Mouse (Mus musculus) heart, postnatal 0 days (tissue): Measurements from ENCODE around the gene Cfap54. TPM values are rescaled to one million over a fixed set of nuclear protein-coding genes. Genes with fewer than 3 reads are reported as not detected.
A peak's percentile ranks its signal among the peaks of the same experiment; 100 is the strongest.

Experiments used
- ATAC-seq: fragments of 200-750 bp; cut with Nextera tagmentation; 2 replicates; pipeline ENCODE4 v1.8.0; 2017; ENCODE audit warnings: low read depth, moderate number of reproducible peaks, moderate library complexity; ENCODE audit not compliant: insufficient read depth
- DNase-seq: peaks from one replicate; pipeline ENCODE4 v3.0.0-alpha.2; 2016; ENCODE audit warnings: low spot score
- H3K27ac ChIP-seq: fragments of 300-500 bp; sonication (generic); 2 replicates; pipeline ENCODE4 v1.5.1; 2014; ENCODE audit warnings: low read depth, mild to moderate bottlenecking
- H3K27me3 ChIP-seq: fragments of 300-500 bp; sonication (generic); 2 replicates; pipeline ENCODE4 v1.6.1; 2014; ENCODE audit warnings: low read length, mixed read lengths; ENCODE audit not compliant: control insufficient read depth, insufficient read depth
- H3K36me3 ChIP-seq: fragments of 300-500 bp; sonication (generic); replicated peaks from 2 replicates; pipeline ENCODE4 v1.6.1; 2014; ENCODE audit warnings: low read length, mixed read lengths; ENCODE audit not compliant: control insufficient read depth, insufficient read depth
- H3K4me1 ChIP-seq: fragments of 300-500 bp; sonication (generic); 2 replicates; pipeline ENCODE4 v1.6.1; 2014; ENCODE audit warnings: antibody characterized with exemption; ENCODE audit not compliant: control insufficient read depth, insufficient read depth
- H3K4me2 ChIP-seq: fragments of 300-500 bp; sonication (generic); 2 replicates; pipeline ENCODE4 v1.6.1; 2014; ENCODE audit warnings: low read depth, mild to moderate bottlenecking, low read length, moderate library complexity
- H3K4me3 ChIP-seq: fragments of 300-500 bp; sonication (generic); 2 replicates; pipeline ENCODE4 v1.5.1; 2014; ENCODE audit warnings: low read depth, low read length
- H3K9ac ChIP-seq: fragments of 300-500 bp; sonication (generic); replicated peaks from 2 replicates; pipeline ENCODE4 v1.6.1; 2014; ENCODE audit warnings: low read depth, low read length, mixed read lengths
- H3K9me3 ChIP-seq: fragments of 300-500 bp; sonication (generic); replicated peaks from 2 replicates; pipeline ENCODE4 v1.6.1; 2016; ENCODE audit warnings: low read length; ENCODE audit not compliant: control insufficient read depth
- CTCF ChIP-seq: IDR thresholded peaks from 2 replicates; pipeline ENCODE4 v1.5.1; 2016; ENCODE audit warnings: antibody characterized with exemption, control low read depth, low read depth
- EP300 ChIP-seq: IDR thresholded peaks from 2 replicates; pipeline ENCODE4 v1.6.1; 2016; ENCODE audit warnings: antibody characterized with exemption, low read depth
- WGBS: fragments of 180-500 bp; shearing (Covaris S2); extraction: QIAGEN DNeasy Blood & Tissue Kit; methylation state at CpG from one replicate; pipeline ENCODE4 v1.1.7; 2014; 5-methylcytosine and 5-hydroxymethylcytosine counted together
- polyA plus RNA-seq: library from polyadenylated mRNA; unstranded; fragments of >200 nt; fragmentation: Nextera tagmentation; extraction: Ambion mirVana; gene quantifications from 2 replicates; pipeline ENCODE4 v1.2.1, GENCODE M21; 2015
- total RNA-seq: library from RNA; depleted of rRNA; stranded (reverse); fragments of >200 nt; gene quantifications from 2 replicates; pipeline ENCODE4 v1.2.3, GENCODE M21; 2014; ENCODE audit warnings: low replicate concordance

The Cfap54 gene
- total and polyA plus RNA-seq, 2 experiments from 2014 or later, result 0.22 TPM; not detected in 1

DNA sequence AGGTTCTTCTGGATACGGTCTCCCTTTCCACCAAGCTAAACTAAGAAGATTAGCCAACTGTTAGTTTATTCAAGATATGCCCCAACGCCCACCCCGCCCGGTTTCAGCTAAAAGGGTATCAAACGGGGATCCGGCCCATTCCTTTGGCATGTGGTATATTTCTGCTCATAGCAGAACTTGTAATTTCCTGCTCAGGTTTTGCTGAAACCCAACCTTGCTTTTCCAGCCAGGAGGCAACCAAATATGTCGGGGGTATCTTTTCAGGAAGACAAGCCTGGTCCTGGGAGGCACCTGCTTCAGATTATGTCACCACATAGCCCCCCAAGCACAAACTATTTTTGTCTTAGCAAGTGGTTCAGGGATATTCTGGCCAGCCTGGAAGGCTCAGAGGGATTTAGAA, 6.1 kb upstream of the Cfap54 start:
- H3K9me3 ChIP-seq, result no peaks in the 10 kb centered on the region
- H3K27me3 ChIP-seq, result no peaks in the 10 kb centered on the region
- H3K36me3 ChIP-seq, result no peaks in the 10 kb centered on the region
- DNase-seq (no peak), ATAC-seq (no peak; the same call in 1 of the 2 replicates)
- H3K9ac ChIP-seq, result no peak overlapping the region
- H3K4me2 ChIP-seq, result no peak overlapping the region
- no peak overlapping the region for H3K4me3 ChIP-seq
- H3K4me1 ChIP-seq, result no peaks in the 10 kb centered on the region
- no peak overlapping the region for H3K27ac ChIP-seq
- TF ChIP-seq CTCF, result no peak
- no peak for TF ChIP-seq EP300
- WGBS, result 60% methylated on average over 7 of the region's 7 CpGs

DNA sequence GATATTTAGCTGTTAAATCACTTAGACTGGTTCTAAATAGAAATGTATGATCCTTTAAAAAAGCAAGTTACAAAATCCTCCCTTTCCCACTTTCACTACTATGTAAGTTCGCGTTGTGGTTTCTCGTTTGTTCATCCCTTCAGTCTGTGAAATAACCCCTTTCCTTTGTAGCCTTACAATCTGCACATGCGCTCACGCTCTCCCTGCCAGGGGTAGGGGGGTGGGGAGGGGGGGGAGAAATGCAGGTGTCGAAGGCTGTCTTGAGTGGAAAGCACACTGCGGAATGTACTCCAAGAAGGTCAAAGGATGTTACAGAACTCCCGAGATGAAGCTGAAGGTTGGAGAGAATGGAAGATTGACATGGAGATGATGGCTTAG, 2.5 kb upstream of the Cfap54 start:
- TF ChIP-seq EP300 (no peak), CTCF (no peak)
- no peaks in the 10 kb centered on the region for H3K27me3 ChIP-seq
- no peaks in the 10 kb centered on the region for H3K9me3 ChIP-seq
- H3K9ac ChIP-seq, result no peak overlapping the region
- no peak for DNase-seq
- no peak for ATAC-seq
- WGBS, result 69% methylated on average over 8 of the region's 8 CpGs
- no peaks in the 10 kb centered on the region for H3K36me3 ChIP-seq
- H3K27ac ChIP-seq, result no peak overlapping the region
- H3K4me2 ChIP-seq, result no peak overlapping the region
- H3K4me1 ChIP-seq, result peaks cover 5% of the 10 kb centered on the region; the same call in 1 of the 2 replicates
- H3K4me3 ChIP-seq, result no peak overlapping the region

DNA sequence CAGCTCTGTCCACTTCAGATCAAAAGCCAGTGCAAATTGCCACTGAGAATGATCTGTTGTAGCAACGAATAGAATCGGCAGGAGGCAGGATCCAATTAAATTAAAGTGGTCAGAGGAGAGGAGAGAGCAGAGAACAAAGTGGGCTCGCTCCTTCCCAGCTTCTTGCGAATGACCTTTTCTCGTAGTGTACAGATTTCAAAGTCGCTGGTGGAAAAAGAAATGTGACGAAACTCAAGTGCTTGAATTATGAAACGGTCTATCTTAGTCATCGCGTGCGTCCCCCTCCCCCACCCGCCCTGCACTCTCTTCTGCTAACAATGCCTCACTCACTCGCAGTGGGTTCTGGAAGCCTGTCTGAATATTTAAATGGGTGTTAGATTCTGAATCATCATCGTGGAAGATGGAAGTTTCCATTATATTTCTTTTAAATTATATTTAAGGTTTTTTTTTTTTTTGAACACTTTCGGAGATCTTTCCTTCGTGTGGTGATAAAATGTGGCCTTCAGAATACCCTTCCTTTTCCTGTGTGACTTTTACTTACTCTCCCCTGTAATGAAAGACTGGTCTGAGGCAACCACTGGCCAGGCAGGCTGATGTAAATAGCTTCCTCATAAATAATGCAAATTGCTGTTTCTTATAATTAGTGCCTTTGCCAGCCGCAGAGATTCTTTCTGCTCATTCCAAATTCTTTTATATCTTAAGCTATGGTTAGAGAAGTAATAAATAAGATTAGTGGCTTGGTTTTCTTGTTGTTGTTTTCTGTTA, 2.0 kb upstream of the Cfap54 start:
- H3K9ac ChIP-seq, result no peak overlapping the region
- DNase-seq, result no peak
- no peak overlapping the region for H3K27ac ChIP-seq
- WGBS, result 12% methylated on average over 17 of the region's 17 CpGs
- no peak for ATAC-seq
- H3K27me3 ChIP-seq, result no peaks in the 10 kb centered on the region
- peak overlapping the region; percentile 43 for H3K4me2 ChIP-seq
- H3K4me3 ChIP-seq, result peak overlapping the region; percentile 9; the same call in 1 of the 2 replicates
- TF ChIP-seq CTCF (no peak), EP300 (no peak)
- H3K9me3 ChIP-seq, result no peaks in the 10 kb centered on the region
- no peaks in the 10 kb centered on the region for H3K36me3 ChIP-seq
- peaks cover 5% of the 10 kb centered on the region; the same call in 1 of the 2 replicates for H3K4me1 ChIP-seq

DNA sequence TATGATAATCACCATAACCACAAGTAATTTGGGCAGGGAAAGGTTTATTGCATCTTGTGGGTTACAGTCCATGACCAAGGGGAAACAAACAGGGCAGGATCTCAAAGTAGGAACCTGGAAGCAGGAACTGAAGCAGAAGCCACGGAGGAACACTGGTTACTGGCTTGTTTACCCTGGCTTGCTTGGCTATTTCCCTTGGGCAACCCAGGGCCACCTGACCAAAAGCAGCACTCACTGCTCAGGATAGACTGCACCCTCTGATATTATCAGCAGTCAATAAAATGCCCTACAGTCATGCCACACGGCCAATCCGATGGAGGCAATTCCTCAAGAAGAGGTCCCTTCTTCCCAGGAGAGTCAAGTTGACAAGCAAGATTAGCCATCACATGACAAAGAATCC, 1.9 kb downstream of the Cfap54 start:
- no peaks in the 10 kb centered on the region for H3K9me3 ChIP-seq
- peaks cover 5% of the 10 kb centered on the region; the same call in 1 of the 2 replicates for H3K4me1 ChIP-seq
- no peak overlapping the region for H3K4me2 ChIP-seq
- H3K4me3 ChIP-seq, result no peak overlapping the region
- DNase-seq (no peak), ATAC-seq (no peak)
- H3K27ac ChIP-seq, result no peak overlapping the region
- no peaks in the 10 kb centered on the region for H3K36me3 ChIP-seq
- TF ChIP-seq CTCF, result no peak
- TF ChIP-seq EP300, result no peak
- H3K27me3 ChIP-seq, result no peaks in the 10 kb centered on the region
- no peak overlapping the region for H3K9ac ChIP-seq
- WGBS, result 75% methylated on average over 3 of the region's 3 CpGs

DNA sequence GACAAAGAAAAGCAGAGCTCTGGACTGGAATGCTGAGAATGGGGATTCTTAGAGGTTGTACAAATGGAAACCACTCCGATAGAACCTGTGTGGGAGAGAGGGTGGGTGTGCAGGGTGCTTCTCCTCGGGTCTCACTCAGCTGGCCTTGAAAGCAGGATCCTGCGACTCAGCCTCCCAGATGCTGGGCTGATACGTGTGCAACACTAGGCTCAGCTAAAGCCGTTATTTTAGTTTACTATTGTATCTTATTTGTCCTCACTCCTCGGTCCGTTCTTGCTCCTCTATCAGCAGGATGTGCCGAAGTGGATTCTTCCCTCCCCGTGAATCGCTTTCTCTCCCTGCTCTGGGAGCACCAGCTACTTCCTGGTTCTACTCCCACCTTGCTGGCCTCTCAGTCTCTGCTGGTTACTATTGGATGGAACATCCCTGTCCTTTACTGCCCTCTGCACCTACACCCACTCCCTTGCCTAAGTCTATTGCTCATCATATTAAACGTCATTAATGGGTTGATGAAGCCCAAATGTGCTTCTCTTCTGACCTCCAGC, 3.4 kb downstream of the Cfap54 start:
- no peaks in the 10 kb centered on the region for H3K27me3 ChIP-seq
- no peak for TF ChIP-seq CTCF
- no peak for TF ChIP-seq EP300
- H3K4me3 ChIP-seq, result no peak overlapping the region
- no peak overlapping the region for H3K4me2 ChIP-seq
- WGBS, result 64% methylated on average over 11 of the region's 11 CpGs
- DNase-seq (no peak), ATAC-seq (no peak)
- H3K27ac ChIP-seq, result no peak overlapping the region
- H3K36me3 ChIP-seq, result no peaks in the 10 kb centered on the region
- no peak overlapping the region for H3K9ac ChIP-seq
- no peaks in the 10 kb centered on the region for H3K9me3 ChIP-seq
- peaks cover 5% of the 10 kb centered on the region; the same call in 1 of the 2 replicates for H3K4me1 ChIP-seq
